Mouse (Mus musculus) heart, embryonic 10.5 days (tissue): ENCODE data around the gene Crmp1. TPM values are rescaled to one million over a fixed set of nuclear protein-coding genes. Genes with fewer than 3 reads are reported as not detected.
A peak's percentile ranks its signal among the peaks of the same experiment; 100 is the strongest.

Source experiments
- DNase-seq: peaks from one replicate; pipeline ENCODE4 v3.0.0-alpha.2; 2017; ENCODE audit warnings: low spot score
- H3K27ac ChIP-seq: fragments of 300-500 bp; sonication (generic); 2 replicates; pipeline ENCODE4 v1.5.1; 2016; ENCODE audit warnings: mild to moderate bottlenecking
- H3K27me3 ChIP-seq: fragments of 300-500 bp; sonication (generic); 2 replicates; pipeline ENCODE4 v1.6.1; 2016; ENCODE audit warnings: mild to moderate bottlenecking; ENCODE audit not compliant: poor library complexity, insufficient read depth, severe bottlenecking
- H3K36me3 ChIP-seq: fragments of 300-500 bp; sonication (generic); 2 replicates; pipeline ENCODE4 v1.6.1; 2016; ENCODE audit warnings: mild to moderate bottlenecking, moderate library complexity
- H3K4me1 ChIP-seq: fragments of 300-500 bp; sonication (generic); 2 replicates; pipeline ENCODE4 v1.6.1; 2016; ENCODE audit warnings: mild to moderate bottlenecking
- H3K4me3 ChIP-seq: fragments of 300-500 bp; sonication (generic); 2 replicates; pipeline ENCODE4 v1.5.1; 2016; ENCODE audit warnings: mild to moderate bottlenecking, moderate library complexity
- H3K9me3 ChIP-seq: fragments of 300-500 bp; sonication (generic); 2 replicates; pipeline ENCODE4 v1.6.1; 2016; ENCODE audit warnings: mild to moderate bottlenecking, moderate library complexity
- WGBS: fragments of 180-500 bp; shearing (Covaris S2); methylation state at CpG from one replicate; pipeline ENCODE4 v1.1.7; 2016; 5-methylcytosine and 5-hydroxymethylcytosine counted together
- polyA plus RNA-seq: library from polyadenylated mRNA; unstranded; fragments of >200 nt; fragmentation: Nextera tagmentation; extraction: Ambion mirVana; gene quantifications from 2 replicates; pipeline ENCODE4 v1.2.1, GENCODE M21; 2016

Crmp1 gene
- polyA plus RNA-seq, 1 experiment from 2014 or later: 25.2 TPM

DNA sequence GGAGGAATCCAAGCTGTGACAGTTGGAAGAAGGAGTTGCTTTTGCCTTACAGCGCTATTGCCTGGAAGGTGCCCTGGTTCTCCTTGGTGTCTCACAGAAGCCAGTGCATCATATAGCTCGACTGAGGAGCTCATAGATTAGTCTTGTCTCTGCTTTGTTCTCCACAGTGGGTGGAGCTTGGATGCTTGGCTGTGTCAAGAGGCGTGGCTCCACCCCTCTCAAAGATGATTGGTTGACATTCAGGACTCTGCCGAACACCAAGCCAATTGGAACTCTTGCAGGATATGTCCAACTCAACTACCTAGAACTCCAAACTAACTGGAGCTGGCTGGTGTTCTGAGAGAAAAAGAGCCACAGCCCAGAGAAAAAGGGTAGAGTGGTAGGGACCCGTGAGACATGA lies 22.1 kb upstream of the Crmp1 start:
- no peak overlapping the region for H3K27ac ChIP-seq
- DNase-seq: no peak
- WGBS: 44% methylated on average over 5 of the region's 5 CpGs
- H3K36me3 ChIP-seq: no peaks in the 10 kb centered on the region
- H3K27me3 ChIP-seq: 0 out of 2 replicates have a peak, but pooled peaks cover 3% of the 10 kb centered on the region
- H3K4me3 ChIP-seq: no peak overlapping the region
- no peaks in the 10 kb centered on the region for H3K4me1 ChIP-seq
- no peaks in the 10 kb centered on the region for H3K9me3 ChIP-seq

DNA sequence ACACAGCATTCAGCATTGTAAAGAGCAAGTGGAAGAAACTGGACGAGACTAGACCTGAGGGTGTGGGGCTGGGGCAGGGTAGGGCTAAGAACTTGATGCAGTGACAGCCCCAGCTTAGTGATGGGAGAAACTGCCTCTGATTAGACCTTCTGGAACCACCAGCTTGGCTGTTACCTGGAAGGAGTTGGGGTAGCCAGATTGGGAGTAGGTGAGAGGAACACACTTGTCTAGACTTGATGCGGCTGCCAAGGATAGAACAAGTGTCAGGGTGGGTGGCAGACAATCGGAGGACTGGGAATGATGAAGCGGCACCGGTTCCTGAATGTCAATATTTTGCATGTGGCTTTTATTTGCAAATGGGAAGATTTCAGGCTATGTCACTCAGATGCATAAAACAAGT lies 21.2 kb upstream of the Crmp1 start:
- no peaks in the 10 kb centered on the region for H3K9me3 ChIP-seq
- DNase-seq: no peak
- H3K27me3 ChIP-seq: 0 out of 2 replicates have a peak, but pooled peaks cover 8% of the 10 kb centered on the region
- H3K36me3 ChIP-seq: no peaks in the 10 kb centered on the region
- WGBS: 85% methylated on average over 5 of the region's 5 CpGs
- H3K4me1 ChIP-seq: no peaks in the 10 kb centered on the region; the same call in 1 of the 2 replicates
- no peak overlapping the region for H3K27ac ChIP-seq
- no peak overlapping the region for H3K4me3 ChIP-seq

DNA sequence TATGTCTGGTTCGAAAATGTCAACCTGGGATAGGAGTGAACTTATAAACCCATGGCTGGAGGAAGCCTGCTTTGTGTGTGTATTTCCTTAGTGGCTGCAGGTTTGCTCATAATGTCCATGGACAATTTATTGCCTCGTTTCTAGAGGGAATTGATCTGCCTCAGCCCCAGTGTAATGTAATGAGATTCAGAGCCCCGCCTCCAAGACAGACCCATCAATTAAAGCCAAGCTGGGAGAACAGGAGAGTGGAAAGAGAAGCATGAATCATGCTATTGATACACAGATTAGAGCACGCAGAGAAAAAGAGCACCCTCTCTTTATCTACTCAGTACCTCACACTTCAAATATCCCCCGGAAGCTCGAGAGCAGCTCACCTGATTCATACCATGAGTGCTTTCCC lies 20.2 kb upstream of the Crmp1 start:
- Histone ChIP-seq H3K4me1 (no peaks in the 10 kb centered on the region; the same call in 1 of the 2 replicates), H3K9me3 (no peaks in the 10 kb centered on the region), H3K4me3 (no peak overlapping the region), H3K36me3 (no peaks in the 10 kb centered on the region), H3K27me3 (0 out of 2 replicates have a peak, but pooled peaks cover 12% of the 10 kb centered on the region), H3K27ac (no peak overlapping the region)
- 67% methylated on average over 6 of the region's 6 CpGs for WGBS
- no peak for DNase-seq

DNA sequence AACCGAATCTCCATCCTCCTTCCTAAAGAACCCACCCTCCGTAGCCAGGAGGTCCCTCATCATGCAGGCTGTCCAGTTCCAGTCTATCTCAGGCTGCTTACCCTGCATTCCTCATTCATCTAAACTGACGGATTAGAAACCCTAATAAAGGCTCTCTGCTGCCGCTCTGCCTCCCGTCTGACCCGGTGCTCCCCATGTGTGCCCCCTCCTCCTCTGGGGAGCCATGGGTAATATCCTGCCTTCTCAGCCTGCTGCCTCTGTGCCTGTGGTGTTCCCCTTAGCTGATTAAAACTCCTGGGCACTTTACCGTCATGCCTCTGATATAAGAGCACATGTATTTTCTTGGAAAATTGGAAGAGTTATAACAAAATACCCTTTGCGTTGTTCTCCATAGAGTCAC lies 19.4 kb upstream of the Crmp1 start:
- no peaks in the 10 kb centered on the region; the same call in 1 of the 2 replicates for H3K4me1 ChIP-seq
- 0 out of 2 replicates have a peak, but pooled peaks cover 12% of the 10 kb centered on the region for H3K27me3 ChIP-seq
- no peak overlapping the region for H3K27ac ChIP-seq
- 75% methylated on average over 8 of the region's 8 CpGs for WGBS
- no peak for DNase-seq
- no peaks in the 10 kb centered on the region for H3K36me3 ChIP-seq
- H3K4me3 ChIP-seq: no peak overlapping the region
- H3K9me3 ChIP-seq: no peaks in the 10 kb centered on the region

DNA sequence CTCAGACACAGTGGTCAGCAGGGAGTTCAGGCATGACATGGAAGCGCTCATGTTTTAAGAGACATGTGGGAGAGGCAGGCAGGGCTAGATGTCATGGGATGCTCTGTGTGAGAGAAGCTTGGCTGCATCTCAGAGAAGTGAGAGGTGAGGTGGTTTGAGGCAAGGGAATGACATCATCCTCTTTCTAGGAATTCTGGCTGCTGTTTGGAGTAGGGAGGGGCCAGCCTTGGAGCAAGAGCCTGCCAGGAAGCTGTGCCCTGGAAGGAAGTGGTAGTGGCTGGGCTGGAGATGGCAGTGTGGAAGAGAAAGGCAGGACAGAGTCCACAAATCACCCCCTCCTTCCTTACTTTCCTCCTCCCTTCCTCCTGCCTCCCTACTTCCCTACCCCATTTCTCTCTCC lies 16.0 kb upstream of the Crmp1 start:
- peaks cover 15% of the 10 kb centered on the region for H3K4me1 ChIP-seq
- H3K27me3 ChIP-seq: peaks cover 12% of the 10 kb centered on the region; the same call in 1 of the 2 replicates
- no peak overlapping the region for H3K27ac ChIP-seq
- no peak for DNase-seq
- no peaks in the 10 kb centered on the region for H3K9me3 ChIP-seq
- H3K4me3 ChIP-seq: no peak overlapping the region
- no peaks in the 10 kb centered on the region for H3K36me3 ChIP-seq
- WGBS: 75% methylated on average over 1 of the region's 1 CpGs

DNA sequence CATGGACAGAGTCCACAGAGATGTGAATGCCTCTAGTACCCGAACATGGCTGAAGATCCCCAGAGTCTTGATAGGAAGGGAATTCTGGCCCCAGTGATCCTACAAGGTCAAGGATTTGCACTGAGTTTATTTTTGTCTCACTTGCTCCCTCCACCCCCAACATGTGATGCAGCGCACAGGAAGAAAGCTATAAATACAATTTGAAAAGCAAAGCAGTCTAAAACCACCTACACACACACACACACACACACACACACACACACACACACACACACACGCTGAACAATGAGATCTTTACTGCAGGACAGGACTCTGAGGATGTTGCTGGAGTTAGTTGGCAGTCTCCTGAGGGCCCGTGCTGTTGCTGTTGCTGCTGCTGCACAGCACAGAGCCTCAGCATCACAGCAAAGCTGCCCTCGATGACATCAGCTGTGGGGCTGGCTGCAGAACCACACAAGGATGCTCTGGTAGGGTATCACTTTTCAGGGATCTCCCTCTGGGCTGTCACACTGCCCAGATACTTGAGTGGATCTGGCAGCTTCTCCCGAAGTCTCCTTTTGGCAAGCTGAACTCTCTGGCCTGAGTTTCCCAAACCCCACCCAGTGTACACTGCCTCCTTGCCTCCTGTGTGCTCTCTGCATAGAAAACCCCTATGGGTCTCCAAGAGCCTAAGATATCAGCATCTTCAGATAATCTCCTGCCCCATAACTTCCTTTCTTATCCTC lies 13.6 kb upstream of the Crmp1 start:
- H3K4me1 ChIP-seq: peaks cover 18% of the 10 kb centered on the region
- no peak for DNase-seq

DNA sequence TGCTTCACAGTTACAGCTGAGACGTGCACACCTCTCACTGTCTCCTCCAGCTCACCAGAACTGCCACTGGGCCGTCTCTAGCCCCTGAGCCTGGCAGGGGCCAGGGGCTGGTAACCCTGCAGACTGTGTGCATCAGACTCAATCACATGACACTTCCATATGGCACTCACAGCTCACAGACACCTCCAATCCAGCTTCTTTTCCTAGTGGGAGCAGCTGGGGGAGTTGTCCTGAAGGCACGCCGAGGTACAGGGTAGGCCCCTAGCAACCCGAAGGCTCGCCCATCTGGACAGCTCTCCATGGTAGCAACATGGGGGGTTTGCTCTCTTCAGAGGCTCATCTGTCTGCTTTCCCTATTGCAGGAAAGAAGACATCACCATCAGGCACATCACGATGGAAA lies 12.8 kb upstream of the Crmp1 start:
- Histone ChIP-seq H3K27me3 (peaks cover 17% of the 10 kb centered on the region; the same call in 1 of the 2 replicates), H3K27ac (no peak overlapping the region), H3K9me3 (no peaks in the 10 kb centered on the region), H3K4me1 (peaks cover 21% of the 10 kb centered on the region), H3K36me3 (no peaks in the 10 kb centered on the region), H3K4me3 (no peak overlapping the region)
- no peak for DNase-seq
- 74% methylated on average over 7 of the region's 7 CpGs for WGBS

More for the DNA sequence above, 13.6 kb upstream of the Crmp1 start:
- 41% methylated on average over 6 of the region's 6 CpGs for WGBS
- no peak overlapping the region for H3K27ac ChIP-seq
- H3K4me3 ChIP-seq: no peak overlapping the region
- H3K36me3 ChIP-seq: no peaks in the 10 kb centered on the region
- peaks cover 16% of the 10 kb centered on the region; the same call in 1 of the 2 replicates for H3K27me3 ChIP-seq
- H3K9me3 ChIP-seq: no peaks in the 10 kb centered on the region

DNA sequence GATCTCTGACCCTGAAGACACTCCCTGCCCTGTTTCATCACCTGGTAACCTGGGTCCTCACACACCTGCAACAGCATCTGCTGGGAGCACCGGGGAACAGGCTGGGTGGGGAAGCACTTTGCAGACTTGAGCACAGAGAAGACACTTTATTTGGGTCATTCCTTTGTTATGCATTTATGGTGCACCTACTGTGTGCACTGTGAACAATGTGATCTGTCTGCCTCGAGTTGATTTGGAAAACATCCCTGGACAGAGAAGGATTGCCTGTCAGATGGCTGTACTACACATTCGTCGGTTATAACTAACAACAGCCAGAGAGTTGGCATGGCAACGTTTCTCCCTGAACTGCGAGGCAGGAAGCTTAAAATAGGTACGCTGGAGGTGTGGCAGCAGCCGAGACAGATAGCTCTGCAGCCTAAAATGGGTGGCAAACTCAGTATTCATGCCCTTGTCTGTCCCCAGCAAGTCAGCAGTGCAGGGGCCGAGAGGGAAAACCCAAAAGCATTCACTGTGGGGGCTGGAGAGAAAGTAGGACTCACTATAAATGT lies 8.7 kb upstream of the Crmp1 start:
- DNase-seq: no peak
- Histone ChIP-seq H3K27me3 (peaks cover 34% of the 10 kb centered on the region; the same call in 1 of the 2 replicates), H3K36me3 (no peaks in the 10 kb centered on the region), H3K9me3 (no peaks in the 10 kb centered on the region), H3K4me3 (no peak overlapping the region; the same call in 1 of the 2 replicates), H3K27ac (no peak overlapping the region), H3K4me1 (peaks cover 14% of the 10 kb centered on the region)
- 31% methylated on average over 9 of the region's 9 CpGs for WGBS

DNA sequence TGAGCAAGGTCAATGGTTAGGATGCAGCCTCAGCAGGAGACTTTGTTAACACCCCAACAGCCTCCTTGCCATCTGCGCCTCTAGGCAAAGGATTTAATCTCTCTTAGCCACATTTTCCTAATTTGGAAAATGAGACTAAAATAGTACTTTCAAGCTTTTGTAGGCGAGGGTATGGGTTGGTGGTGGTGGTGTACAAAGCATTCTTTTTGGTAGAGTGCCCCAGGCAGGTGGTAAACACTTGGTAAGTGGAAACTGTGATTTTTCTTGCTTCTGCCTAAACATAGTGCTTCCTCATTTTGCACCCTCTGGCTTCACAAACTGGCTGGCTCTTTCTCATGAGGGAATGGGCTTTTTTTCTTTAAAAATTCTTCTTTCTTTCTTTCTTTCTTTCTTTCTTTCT lies 3.1 kb upstream of the Crmp1 start:
- DNase-seq: no peak
- no peaks in the 10 kb centered on the region for H3K36me3 ChIP-seq
- H3K27ac ChIP-seq: no peak overlapping the region
- H3K4me1 ChIP-seq: peaks cover 11% of the 10 kb centered on the region
- H3K9me3 ChIP-seq: no peaks in the 10 kb centered on the region
- H3K27me3 ChIP-seq: peaks cover 73% of the 10 kb centered on the region
- no peak overlapping the region for H3K4me3 ChIP-seq
- 29% methylated on average over 2 of the region's 2 CpGs for WGBS

DNA sequence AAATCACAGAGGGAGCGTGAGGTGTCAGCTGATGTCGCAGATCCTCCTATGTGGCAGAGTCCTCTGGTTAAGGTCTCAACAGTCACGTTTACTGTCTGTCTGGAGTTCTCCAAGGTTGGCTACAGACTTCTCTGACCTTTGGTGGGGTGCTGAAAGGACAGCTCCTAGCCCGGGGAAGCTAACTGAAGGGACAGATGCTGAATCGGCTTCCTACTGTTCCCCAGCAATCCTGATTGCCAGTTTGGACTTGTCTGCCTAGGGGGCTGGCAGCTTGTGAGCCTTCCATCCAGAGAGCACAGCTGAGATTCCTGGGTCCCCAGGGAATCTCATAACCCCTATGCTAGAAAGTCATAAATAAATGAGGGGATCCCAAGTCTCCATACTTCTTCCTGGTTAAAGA lies 1.2 kb upstream of the Crmp1 start:
- Histone ChIP-seq H3K4me3 (no peak overlapping the region), H3K27me3 (peaks cover 76% of the 10 kb centered on the region), H3K9me3 (no peaks in the 10 kb centered on the region), H3K36me3 (no peaks in the 10 kb centered on the region), H3K27ac (no peak overlapping the region), H3K4me1 (peaks cover 25% of the 10 kb centered on the region)
- peak; percentile 83 for DNase-seq
- WGBS: 4% methylated on average over 5 of the region's 5 CpGs

DNA sequence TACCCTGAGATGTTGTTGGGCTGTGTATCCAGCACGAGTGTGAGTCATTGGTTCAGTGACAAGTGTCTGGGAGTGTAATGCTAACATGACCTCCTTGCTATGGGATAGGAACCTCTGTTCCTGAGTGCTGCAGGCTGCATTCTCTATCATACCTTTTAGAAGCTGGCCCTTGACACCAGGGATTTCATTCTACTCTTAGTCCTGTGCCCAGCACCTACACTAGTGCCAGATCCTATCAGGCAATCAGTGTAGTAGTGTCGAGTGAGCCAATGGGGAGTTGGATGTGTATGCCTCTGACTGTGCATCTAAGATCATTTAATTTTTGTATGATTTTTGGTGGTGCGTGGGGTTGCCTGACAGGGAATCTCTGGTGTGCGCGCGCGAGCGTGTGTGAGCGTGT lies 516 bp upstream of the Crmp1 start:
- 14% methylated on average over 9 of the region's 9 CpGs for WGBS
- peaks cover 78% of the 10 kb centered on the region for H3K27me3 ChIP-seq
- H3K27ac ChIP-seq: no peak overlapping the region

DNA sequence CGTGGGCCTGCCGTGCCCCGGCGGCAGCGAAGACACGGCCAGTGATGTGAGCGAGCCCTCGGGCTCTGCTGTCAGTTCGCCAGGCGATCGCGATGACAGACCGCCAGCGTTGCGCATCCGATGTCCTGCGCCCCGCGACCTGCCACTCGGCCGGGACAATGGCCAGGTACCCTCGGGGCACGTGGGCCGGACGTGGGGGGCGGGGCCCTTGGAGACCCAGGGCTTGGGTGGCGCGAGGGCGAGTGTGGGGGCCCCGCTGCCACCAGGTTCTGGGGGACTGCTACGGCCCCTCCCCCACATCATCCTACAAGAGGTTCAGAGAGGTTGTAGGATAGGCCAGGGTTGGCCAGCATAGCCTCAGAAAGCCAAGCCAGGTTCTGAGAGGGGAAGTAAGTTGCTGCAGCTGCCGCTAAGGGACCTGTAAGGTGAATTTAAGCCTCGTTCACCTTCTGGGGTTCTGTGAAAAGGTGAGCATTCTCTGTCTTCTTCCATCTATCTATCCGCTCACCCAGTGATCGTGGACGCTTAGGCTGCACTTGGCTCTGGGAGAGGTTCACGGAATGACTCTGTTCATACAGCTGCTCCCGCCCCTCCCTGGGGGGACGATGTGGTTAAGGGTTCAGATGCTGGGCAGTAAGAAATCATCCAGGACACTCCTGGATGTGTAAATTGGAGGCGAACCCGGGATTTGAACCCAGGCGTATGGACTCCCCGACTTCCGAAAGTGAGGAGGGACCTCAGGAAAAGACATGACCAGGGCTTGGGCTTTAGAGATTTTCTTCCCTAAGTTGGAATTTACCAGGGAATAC lies 824 bp downstream of the Crmp1 start:
- Histone ChIP-seq H3K36me3 (no peaks in the 10 kb centered on the region), H3K4me3 (peak overlapping the region; percentile 58), H3K9me3 (no peaks in the 10 kb centered on the region), H3K4me1 (peaks cover 39% of the 10 kb centered on the region), H3K27ac (no peak overlapping the region), H3K27me3 (peaks cover 85% of the 10 kb centered on the region)
- DNase-seq: no peak
- 12% methylated on average over 44 of the region's 44 CpGs for WGBS

More for the DNA sequence above, 516 bp upstream of the Crmp1 start:
- no peak for DNase-seq
- Histone ChIP-seq H3K4me3 (peak overlapping the region; percentile 58; the same call in 1 of the 2 replicates), H3K4me1 (peaks cover 32% of the 10 kb centered on the region), H3K36me3 (no peaks in the 10 kb centered on the region), H3K9me3 (no peaks in the 10 kb centered on the region)
